Mouse (Mus musculus) bone marrow macrophage, adult 2 months (primary cell): ENCODE measurements around the gene Dnah2. TPM values are rescaled to one million over a fixed set of nuclear protein-coding genes. Genes with fewer than 3 reads are reported as not detected.
A peak's percentile ranks its signal among the peaks of the same experiment; 100 is the strongest.
"Not testable (repeated sequence)": the region's sequence is repeated elsewhere in the genome, so short reads cannot be mapped to it uniquely, and the experiment has no call there.

ENCODE experiments used
- H3K27ac ChIP-seq: 2 replicates; pipeline ENCODE4 v1.5.1; 2012; ENCODE audit warnings: low read depth, low read length; ENCODE audit not compliant: insufficient read depth
- H3K4me1 ChIP-seq: 2 replicates; pipeline ENCODE4 v1.6.1; 2012; ENCODE audit warnings: low read length; ENCODE audit not compliant: control insufficient read depth, insufficient read depth
- H3K4me3 ChIP-seq: 2 replicates; pipeline ENCODE4 v1.5.1; 2012; ENCODE audit warnings: mild to moderate bottlenecking, low read length, moderate library complexity; ENCODE audit not compliant: insufficient read depth
- CTCF ChIP-seq: IDR thresholded peaks from 2 replicates; pipeline ENCODE4 v1.5.1; 2012; ENCODE audit warnings: low read depth, mild to moderate bottlenecking, low read length, moderate library complexity
- POLR2A ChIP-seq: IDR thresholded peaks from 2 replicates; pipeline ENCODE4 v1.6.1; 2012; ENCODE audit warnings: mild to moderate bottlenecking, low read depth, low read length, borderline replicate concordance
- polyA plus RNA-seq: library from polyadenylated mRNA; stranded (reverse); fragments of >200 nt; gene quantifications from 2 replicates; pipeline ENCODE4 v1.2.4, GENCODE M21; 2012; ENCODE audit not compliant: missing spikeins, insufficient read depth, insufficient read length

The Dnah2 gene
- polyA plus RNA-seq, 1 experiment: 0.72 TPM

GRCm38 (mm10) chr11:69398486-69399200 lies 150.3 kb downstream of the Dnah2 start:
- no peaks in the 10 kb centered on the region for H3K4me1 ChIP-seq
- no peak overlapping the region for H3K4me3 ChIP-seq
- TF ChIP-seq CTCF (no peak), POLR2A (no peak)
- H3K27ac ChIP-seq: no peak overlapping the region

- Histone ChIP-seq H3K27ac (no peak within 1 kb of the TSS), H3K4me3 (no peak within 1 kb of the TSS), H3K4me1 (no peaks in the 10 kb centered on the region)
- TF ChIP-seq CTCF (no peak), POLR2A (no peak)
Observed at GRCm38 (mm10) chr11:69398059-69398458, 150.9 kb downstream of the Dnah2 start, which contains the start of gene Tmem88. Gene Tmem88 (minus strand): TSS chr11:69398234.

GRCm38 (mm10) chr11:69397581-69398057 lies 151.3 kb downstream of the Dnah2 start:
- H3K27ac ChIP-seq: no peak overlapping the region
- no peaks in the 10 kb centered on the region for H3K4me1 ChIP-seq
- TF ChIP-seq CTCF: no peak
- TF ChIP-seq POLR2A: no peak
- H3K4me3 ChIP-seq: no peak overlapping the region

- peak overlapping the region; percentile 76 for H3K4me3 ChIP-seq
- TF ChIP-seq POLR2A (no peak), CTCF (no peak)
- H3K27ac ChIP-seq: no peak overlapping the region
- H3K4me1 ChIP-seq: no peaks in the 10 kb centered on the region
Observed at GRCm38 (mm10) chr11:69396772-69397171, 152.1 kb downstream of the Dnah2 start.

GRCm38 (mm10) chr11:69395634-69396373 lies 153.1 kb downstream of the Dnah2 start:
- Histone ChIP-seq H3K27ac (peak overlapping the region; percentile 92), H3K4me3 (peak overlapping the region; percentile 76), H3K4me1 (no peaks in the 10 kb centered on the region)
- TF ChIP-seq POLR2A (no peak), CTCF (no peak)

GRCm38 (mm10) chr11:69395235-69395633 lies 153.7 kb downstream of the Dnah2 start, which contains the start of the genes Naa38 and Cyb5d1:
Gene Naa38 (plus strand): TSS chr11:69395487.
Gene Cyb5d1 (minus strand): TSS chr11:69395631.
- H3K4me1 ChIP-seq: not testable (repeated sequence)
- Histone ChIP-seq H3K27ac (peak within 1 kb of the TSS; percentile 92), H3K4me3 (peak within 1 kb of the TSS; percentile 76)

- Histone ChIP-seq H3K4me3 (peak overlapping the region; percentile 76), H3K27ac (0 out of 2 replicates have a peak overlapping the region, but pooled peaks have one; percentile 12)
- H3K4me1 ChIP-seq: not testable (repeated sequence)
Observed at GRCm38 (mm10) chr11:69394591-69395167, 154.2 kb downstream of the Dnah2 start.

GRCm38 (mm10) chr11:69390400-69391034 lies 158.4 kb downstream of the Dnah2 start:
- Histone ChIP-seq H3K4me1 (0 out of 2 replicates have a peak, but pooled peaks cover 3% of the 10 kb centered on the region), H3K4me3 (no peak overlapping the region), H3K27ac (no peak overlapping the region)
- no peak for TF ChIP-seq POLR2A
- peak; percentile 45; the same call in 1 of the 2 replicates for TF ChIP-seq CTCF

GRCm38 (mm10) chr11:69389531-69390399 lies 159.1 kb downstream of the Dnah2 start:
- Histone ChIP-seq H3K27ac (no peak overlapping the region), H3K4me1 (0 out of 2 replicates have a peak, but pooled peaks cover 3% of the 10 kb centered on the region), H3K4me3 (no peak overlapping the region)
- no peak for TF ChIP-seq POLR2A
- TF ChIP-seq CTCF: no peak
